Mouse (Mus musculus): ENCODE measurements around the gene Acot7. TPM values are rescaled to one million over a fixed set of nuclear protein-coding genes. Genes with fewer than 3 reads are reported as not detected.

Gene Acot7
- total RNA-seq (2021) = 34.6 and 39.9 TPM in 2 replicates
- long read RNA-seq, transcript Acot7-202 (9 exons, 1,457 nt) = major isoform, 56 of 67 reads
- long read RNA-seq, transcript Acot7-206 (9 exons, 1,505 nt) = minor isoform, 5 of 67 reads
- long read RNA-seq, partial matches to known transcripts = 5 of 67 reads
- long read RNA-seq, other reads (novel, unspliced or antisense) = 1 of 67 reads

DNA sequence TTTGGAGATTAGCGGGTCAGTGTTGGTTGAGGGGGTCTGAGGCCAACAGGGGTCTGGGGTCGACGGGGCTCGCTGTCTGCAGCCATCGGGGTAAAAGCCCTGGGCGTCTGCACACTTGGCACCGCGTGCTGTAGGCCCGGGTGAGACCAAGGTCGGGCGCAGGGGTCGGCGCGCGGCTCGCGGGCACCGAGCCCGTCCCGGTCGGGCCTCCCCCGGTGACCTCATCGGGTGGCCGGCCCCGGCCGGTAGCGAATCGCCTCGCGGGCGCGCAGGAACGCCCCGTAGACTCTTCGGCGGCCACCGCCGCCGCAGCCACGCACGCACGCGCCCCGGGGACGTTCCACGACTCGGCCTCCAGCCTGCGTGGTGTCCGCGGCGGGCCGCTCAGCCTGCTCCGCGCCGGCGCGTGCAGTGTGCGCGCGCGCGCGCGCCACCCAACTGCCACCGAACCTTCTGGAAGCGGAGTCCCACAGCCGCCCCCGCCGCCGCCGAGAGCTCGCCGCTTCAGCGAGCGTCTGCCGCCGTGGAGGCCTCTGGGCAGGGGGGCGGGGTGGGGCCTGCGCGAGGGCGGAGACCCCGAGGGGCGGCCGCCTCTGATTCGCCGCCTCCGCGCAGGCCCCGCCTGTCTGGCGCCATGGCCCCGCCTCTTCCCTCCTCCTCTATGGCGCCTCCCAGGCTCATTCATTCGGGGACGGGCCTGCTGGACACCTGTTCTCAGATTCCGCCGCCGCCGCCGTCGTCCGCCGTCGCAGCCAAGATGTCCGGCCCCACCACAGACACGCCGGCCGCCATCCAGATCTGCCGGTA lies at the start of gene Acot7:
Gene Acot7, plus strand, starts transcription at position 598 of the 807 bp plus-strand sequence.
- peak; percentile 94 for DNase-seq

DNA sequence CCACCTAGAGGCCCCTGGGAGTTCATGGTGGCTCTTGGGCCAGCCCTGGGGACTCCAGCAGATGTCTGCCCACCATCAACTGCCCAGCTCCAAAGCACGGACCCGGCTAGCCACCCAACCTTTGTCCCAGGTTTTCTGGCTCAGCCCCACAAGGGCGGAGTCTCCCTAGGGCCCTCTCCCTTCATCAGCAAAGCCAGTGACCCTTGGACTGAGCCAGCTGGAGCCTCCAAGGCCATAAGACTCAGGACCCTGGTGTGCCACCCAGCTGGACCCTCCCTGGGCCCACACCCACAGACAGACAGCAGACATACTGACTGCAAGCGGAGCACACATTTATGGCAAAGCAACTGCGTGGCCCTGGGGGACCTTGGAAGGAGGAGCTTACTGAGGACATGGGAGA lies 49.1 kb upstream of the Acot7 start:
- DNase-seq = no peak

DNA sequence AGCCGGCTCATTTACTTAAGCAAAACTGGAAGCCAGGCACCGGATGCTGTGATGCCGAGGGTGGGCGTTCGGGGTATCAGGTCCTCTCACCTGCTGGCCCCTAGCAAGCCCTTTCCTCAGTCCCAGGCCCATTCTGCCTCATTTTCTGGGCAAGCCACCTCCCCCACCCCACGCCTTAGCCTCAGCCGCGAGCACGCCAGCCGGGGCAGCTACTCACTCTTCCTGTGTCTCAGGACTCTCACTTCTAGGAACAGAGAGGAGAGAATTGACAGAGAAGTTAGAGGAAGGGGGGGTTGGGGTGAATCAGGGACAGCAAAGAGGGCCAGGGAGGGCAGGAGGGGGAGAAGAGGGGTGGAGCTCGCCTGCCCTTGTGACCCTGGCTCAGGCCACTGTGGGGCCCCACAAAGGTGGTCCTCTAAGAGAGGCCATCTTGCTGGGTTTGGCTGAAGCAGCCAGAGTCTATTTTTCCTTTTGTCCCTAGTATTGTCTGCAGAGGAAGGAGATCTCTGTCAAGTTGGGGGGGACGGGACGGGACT lies 48.5 kb upstream of the Acot7 start:
- DNase-seq = no peak

DNA sequence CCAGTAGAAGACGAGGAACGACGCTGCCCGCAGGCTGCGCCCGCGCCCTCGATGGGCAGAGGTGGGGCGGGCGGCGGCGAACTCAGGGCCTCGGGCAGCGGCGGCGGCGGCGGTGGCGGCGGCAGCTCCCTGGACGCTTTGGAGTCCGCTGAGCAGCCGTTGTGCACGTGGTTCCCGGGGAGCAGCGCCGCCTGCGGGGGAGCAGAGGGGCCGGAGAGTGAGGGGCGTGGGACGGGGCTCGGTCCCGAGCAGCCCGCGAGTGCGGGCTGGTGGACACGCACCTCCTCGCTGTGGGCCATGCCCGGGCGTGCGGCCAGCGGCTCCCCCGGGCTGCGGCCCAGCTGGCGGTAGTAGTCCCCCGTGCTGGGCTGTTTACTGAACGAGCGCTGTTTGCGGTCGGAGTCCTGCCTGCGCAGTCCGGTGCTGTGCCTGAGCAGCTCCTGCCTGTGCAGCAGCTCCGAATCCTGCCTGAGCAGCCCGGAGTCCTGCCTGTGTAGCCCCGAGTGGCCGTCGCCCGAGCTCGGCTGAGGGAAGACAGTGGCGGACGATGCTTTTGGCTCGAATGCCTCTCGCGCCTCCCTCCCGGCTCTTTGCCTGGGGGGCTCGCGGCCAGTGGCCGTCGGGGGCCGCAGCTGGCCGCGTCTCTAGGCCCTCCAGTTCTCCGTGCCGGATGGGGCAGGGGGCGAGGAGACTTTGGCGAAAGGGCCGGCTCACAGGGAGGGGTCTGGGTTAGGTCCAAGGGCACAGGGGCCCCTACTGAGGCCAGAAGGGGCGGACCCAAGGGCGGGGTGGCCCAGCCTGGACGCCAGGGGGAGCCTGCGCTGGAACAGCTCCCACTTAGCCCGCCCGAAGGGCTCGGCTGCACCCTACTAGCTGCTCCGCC lies 46.9 kb upstream of the Acot7 start:
- peak; percentile 58 for DNase-seq

- no peak for DNase-seq
Observed at GRCm38 (mm10) chr4:152131809-152132771, 45.8 kb upstream of the Acot7 start.

DNA sequence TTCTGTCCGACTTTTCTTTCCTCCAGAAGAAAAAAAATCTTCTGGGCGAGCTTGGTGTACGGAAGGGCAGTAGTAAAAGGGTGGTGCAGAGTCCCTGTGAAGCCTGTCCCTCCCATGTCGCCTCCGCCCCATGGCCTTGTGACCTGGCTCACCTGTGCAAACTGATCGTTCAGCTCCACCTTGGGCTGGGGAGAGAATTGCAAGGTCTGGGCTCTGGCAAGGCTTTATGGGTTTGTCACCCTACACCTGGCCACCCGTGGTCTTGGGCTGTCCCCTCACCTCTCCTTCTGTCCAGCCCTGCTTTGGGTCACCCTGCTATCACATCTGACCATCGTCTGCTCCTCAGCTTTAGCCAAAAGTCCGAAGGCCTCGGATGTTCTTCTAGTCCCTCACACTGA lies 45.2 kb upstream of the Acot7 start:
- DNase-seq = no peak

DNA sequence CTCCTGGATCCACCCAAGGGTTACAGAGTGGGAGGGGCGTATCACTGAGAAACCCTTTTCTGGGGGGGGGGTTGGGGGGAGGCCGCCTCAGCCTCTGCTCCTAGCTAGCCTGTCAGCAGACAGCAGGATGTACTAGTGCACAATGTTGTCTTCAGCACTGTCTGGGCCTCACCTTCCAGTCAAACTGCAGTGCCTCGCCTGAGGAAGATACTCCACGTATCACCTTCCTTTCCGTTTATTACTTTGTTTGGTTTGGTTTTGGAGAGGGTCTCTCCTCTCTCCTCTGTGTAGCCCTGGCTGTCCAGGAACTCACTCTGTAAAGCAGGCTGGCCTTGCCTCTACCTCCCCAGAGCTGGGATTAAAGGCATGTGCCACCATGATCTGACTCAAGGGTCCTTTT lies 44.7 kb upstream of the Acot7 start:
- no peak for DNase-seq

- DNase-seq = peak; percentile 47
Observed at GRCm38 (mm10) chr4:152134507-152134906, 43.4 kb upstream of the Acot7 start.

- no peak for DNase-seq
Observed at GRCm38 (mm10) chr4:152135363-152135762, 42.6 kb upstream of the Acot7 start.

DNA sequence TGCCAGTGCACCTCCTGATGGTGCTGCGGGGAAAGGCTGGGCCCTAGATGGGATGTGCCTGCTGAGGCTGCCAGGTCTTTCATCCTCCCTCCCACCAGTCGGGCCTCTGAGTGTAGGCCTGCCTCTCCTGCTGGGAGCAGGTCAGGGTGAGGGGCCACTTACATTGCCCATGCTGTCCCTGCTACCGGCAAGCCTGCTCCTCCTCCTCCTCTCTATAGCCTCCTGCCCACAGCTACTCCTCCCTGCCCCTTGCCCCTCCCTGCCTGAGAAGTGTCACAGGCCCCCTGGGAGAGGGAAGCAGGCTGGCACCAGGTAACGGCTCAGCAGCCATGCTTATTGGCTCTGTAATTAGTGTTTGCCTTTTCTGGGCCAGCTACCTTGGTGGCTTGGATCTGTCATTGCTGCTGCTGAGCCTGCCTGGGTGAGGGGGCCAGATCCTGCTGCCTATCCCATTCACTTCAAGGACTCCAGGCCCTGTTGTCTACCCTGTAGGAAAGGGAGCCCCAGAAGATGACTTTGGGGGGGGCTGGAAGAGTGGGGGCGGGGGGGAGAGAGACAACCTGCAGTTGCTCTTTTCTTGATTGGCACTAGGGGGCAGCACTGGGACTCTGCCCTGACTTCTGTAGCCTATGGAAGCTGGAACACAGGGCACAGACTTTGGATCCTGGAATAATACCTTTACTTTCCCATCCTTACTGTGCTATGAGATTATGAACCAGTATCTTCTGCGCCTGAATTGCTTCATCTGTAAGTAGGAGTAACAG lies 41.6 kb upstream of the Acot7 start:
- DNase-seq = no peak

- DNase-seq = no peak
Observed at GRCm38 (mm10) chr4:152136876-152137250, 41.1 kb upstream of the Acot7 start.

DNA sequence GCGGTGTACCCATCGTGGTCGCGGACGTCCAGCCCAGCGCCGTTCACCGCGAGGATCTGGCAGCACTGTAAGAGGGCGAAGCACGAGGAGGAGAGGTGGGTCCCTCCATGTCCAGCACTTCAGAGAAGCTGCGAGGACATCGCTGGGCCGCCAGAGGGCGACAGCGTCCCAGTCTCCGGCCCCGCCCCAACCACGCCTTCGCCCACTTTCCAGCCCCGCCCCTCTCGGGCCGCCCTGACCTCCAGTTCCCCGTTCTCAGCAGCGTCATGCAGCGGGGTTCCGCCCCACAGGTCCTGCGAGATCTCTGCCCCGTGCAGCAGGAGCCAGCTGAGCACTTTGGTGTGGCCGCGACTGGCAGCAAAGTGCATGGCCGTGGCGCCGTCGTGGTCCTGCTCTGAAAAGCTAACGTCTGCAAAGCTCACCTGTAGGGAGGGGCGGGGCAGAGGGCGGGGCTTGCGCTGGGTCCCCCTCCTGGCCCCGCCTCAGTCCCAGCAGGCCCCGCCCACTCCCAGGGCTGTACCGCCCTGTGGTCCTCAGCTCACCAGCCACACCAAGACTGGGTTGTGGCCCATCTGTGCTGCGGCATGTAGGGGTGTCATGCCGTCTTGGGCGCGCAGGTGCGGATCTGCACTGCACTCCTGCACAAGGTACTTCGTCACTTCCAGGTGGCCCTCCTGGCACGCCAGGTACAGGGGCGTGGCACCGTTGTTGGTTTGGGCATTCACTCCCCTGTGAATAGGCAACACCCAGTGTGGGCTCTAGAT lies 39.3 kb upstream of the Acot7 start:
- peak; percentile 90 for DNase-seq

DNA sequence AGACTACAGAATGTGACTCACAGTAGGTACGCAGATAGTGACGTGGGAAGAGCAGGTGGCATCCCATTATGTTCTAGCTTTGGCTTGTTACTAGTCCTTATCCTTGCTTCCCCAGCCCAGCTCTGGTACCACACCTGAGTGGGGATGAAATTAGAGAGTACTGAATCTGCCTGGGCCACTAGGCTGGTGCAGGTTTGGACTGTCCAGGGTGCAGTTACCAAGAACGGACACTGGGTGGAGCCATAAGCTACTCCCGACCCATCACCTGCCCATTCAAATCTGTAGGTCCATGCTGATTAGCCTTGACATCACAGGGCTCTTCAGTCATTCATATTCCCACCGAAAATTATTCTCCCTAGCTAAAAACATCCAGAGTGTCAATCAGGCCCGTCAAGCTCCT lies 37.5 kb upstream of the Acot7 start:
- peak; percentile 52 for DNase-seq

DNA sequence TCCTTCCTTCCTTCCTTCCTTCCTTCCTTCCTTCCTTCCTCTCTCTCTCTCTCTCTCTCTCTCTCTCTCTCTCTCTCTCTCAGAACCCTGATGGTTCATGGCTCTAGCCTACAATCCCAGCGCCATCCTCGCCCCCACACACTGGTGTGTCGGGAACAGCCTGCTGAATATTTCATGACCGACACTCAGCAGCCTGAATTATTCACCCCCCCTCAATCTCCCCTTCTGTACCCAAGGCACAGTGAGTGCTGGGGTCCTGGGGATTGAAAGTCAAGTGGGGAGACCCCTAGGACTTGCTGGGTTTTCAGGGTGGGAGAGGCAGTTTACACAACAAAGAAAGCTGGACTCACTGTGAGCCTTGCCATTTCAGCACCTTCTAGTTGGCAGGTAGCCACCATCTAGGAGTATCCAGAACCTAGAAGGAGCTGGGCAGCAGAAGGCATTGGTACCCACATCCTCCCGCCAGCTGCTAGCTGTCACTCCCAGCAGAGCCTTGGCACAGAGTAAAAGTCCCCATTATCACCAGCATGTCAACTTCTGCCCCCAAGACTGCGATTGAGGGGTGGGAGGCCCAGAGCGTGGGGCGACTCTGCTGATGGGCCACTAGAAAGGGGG lies 36.3 kb upstream of the Acot7 start:
- no peak for DNase-seq

DNA sequence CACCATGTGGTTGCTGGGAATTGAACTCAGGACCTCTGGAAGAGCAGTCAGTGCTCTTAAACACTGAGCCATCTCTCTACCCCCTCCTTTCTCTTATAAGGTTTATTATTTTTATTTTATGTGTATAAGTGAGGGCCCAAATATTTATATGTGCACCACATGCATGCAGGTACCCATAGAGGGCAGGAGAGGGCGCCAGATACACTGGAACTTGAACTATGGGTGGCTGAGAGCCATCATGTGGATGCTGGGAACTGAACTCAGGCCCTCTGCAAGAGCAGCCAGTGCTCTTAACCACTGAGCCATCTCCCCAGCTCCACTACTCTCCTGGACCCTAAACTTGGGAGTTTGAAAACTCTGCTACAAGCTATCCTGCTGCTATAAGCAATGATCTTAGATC lies 34.3 kb upstream of the Acot7 start:
- DNase-seq = no peak

DNA sequence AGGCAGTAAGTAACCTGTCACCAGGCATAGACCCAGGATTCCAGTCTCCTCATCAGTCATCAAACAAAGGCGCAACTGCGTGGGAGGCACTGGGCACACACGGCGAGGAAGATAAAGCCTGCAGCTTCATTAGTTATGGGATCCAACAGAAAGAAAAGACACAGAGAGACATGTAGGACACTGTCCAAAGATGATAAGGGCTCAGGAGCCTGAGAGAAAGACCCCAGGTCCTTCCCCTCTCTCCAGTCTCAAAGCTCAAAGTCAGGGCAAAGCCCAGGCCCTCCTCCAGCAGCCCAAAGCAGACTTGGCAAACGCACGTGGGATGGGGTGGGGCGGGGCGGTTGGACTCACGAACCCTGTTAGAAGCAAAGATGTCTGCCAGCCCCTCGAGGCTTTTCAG lies 32.5 kb upstream of the Acot7 start:
- DNase-seq = no peak

- DNase-seq = no peak
Observed at GRCm38 (mm10) chr4:152146033-152146827, 31.7 kb upstream of the Acot7 start.

DNA sequence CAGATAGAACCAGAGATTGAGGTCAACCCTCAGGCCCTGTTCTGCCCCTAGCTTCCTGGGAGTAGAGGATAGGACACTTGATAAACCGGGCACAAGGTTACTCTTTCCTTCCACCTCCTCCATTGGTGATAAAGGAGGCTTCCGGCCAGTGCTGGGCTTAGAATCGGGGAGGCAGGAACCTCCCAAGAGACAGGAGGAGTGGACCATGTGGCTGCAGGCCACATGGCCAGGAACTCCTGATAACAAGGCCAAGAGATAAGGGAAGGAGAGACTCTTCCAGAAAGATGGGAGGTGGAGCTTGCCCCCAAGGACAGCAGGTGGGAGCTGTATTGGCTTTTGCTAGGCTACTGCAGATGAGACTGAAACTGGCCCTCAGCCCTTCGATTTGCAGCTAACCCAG lies 27.4 kb upstream of the Acot7 start:
- no peak for DNase-seq
